Mouse (Mus musculus) heart, embryonic 14.5 days (tissue): Measurements from ENCODE around the gene Pax7. TPM values are rescaled to one million over a fixed set of nuclear protein-coding genes. Genes with fewer than 3 reads are reported as not detected.

Experiments
- ATAC-seq: fragments of 200-750 bp; cut with Nextera tagmentation; 2 replicates; pipeline ENCODE4 v1.8.0; 2017; ENCODE audit warnings: low read depth, moderate TSS enrichment; ENCODE audit not compliant: insufficient number of reproducible peaks, insufficient read depth, low FRiP score
- H3K27ac ChIP-seq, 2 experiments: fragments of 200-500 bp in 1 of 2; fragments of 300-500 bp in 1 of 2; sonication (generic) in 1 of 2; replicated peaks in 1 of 2; 2 replicates each; pipeline ENCODE4 v1.5.1; 2012 to 2014; ENCODE audit warnings: low read depth in 2 of 2, low read length in 2 of 2, control low read depth in 1 of 2, mild to moderate bottlenecking in 1 of 2, mixed read lengths in 1 of 2; ENCODE audit not compliant: control insufficient read depth in 1 of 2, insufficient read depth in 1 of 2
- H3K27me3 ChIP-seq: fragments of 300-500 bp; sonication (generic); 2 replicates; pipeline ENCODE4 v1.6.1; 2014; ENCODE audit warnings: mild to moderate bottlenecking, low read length, control low read depth; ENCODE audit not compliant: control insufficient read depth, insufficient read depth
- H3K36me3 ChIP-seq: fragments of 300-500 bp; sonication (generic); 2 replicates; pipeline ENCODE4 v1.6.1; 2014; ENCODE audit warnings: mild to moderate bottlenecking, control low read depth, low read length, mixed read lengths; ENCODE audit not compliant: control insufficient read depth, insufficient read depth
- H3K4me1 ChIP-seq, 2 experiments: fragments of 200-500 bp in 1 of 2; fragments of 300-500 bp in 1 of 2; sonication (generic) in 1 of 2; 2 replicates each; pipeline ENCODE4 v1.6.1; 2012 to 2014; ENCODE audit warnings: low read length in 2 of 2, control low read depth in 1 of 2, mixed read lengths in 1 of 2; ENCODE audit not compliant: control insufficient read depth in 2 of 2, insufficient read depth in 2 of 2
- H3K4me2 ChIP-seq: fragments of 300-500 bp; sonication (generic); 2 replicates; pipeline ENCODE4 v1.6.1; 2014; ENCODE audit warnings: mild to moderate bottlenecking, low read length
- H3K4me3 ChIP-seq, 2 experiments: fragments of 200-500 bp in 1 of 2; fragments of 300-500 bp in 1 of 2; sonication (generic) in 1 of 2; 2 replicates each; pipeline ENCODE4 v1.5.1; 2012 to 2014; ENCODE audit warnings: low read length in 2 of 2, mild to moderate bottlenecking in 2 of 2, control low read depth in 1 of 2, low read depth in 1 of 2, moderate library complexity in 1 of 2; ENCODE audit not compliant: control insufficient read depth in 1 of 2, insufficient read depth in 1 of 2
- H3K9ac ChIP-seq: fragments of 300-500 bp; sonication (generic); 2 replicates; pipeline ENCODE4 v1.6.1; 2014; ENCODE audit warnings: mild to moderate bottlenecking, low read length
- H3K9me3 ChIP-seq: fragments of 300-500 bp; sonication (generic); 2 replicates; pipeline ENCODE4 v1.6.1; 2016; ENCODE audit warnings: low read length, control low read depth; ENCODE audit not compliant: control insufficient read depth
- WGBS: fragments of 180-500 bp; shearing (Covaris S2); extraction: QIAGEN DNeasy Blood & Tissue Kit; methylation state at CpG from one replicate; pipeline ENCODE4 v1.1.7; 2014; 5-methylcytosine and 5-hydroxymethylcytosine counted together
- polyA plus RNA-seq: library from polyadenylated mRNA; unstranded; fragments of >200 nt; fragmentation: Nextera tagmentation; extraction: Ambion mirVana; gene quantifications from 2 replicates; pipeline ENCODE4 v1.2.1, GENCODE M21; 2014

Gene Pax7
- polyA plus RNA-seq, 1 experiment from 2014 or later = not detected

DNA sequence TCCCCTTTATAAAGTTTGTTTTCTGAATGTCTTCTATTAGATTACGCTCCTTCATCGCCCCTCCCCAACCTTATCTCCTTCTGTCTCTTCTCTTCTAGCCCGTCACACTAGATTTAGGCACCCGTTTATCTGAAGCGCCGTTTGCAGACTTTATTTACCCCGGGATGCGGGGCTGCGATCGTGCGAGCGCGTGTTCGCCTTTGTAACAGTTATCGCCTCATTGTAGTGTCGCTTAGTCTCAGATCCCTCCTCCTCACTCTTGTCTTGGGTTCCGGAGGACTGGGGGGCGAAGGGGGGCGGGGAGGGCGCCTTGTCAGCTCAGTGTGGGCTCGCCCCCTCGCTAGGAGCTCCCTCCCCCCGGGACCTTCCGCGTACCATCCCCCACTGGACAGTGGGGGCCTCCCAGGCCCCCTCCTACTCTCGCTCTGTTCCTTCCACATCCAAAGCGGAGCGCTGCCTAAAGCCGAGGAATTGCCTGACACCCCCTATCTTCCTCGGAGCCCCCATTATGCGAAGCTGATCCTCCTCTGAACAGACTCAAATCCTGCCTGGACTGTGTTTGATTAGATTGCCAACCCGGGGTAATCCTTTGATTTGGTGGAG, 9.4 kb downstream of the Pax7 start:
- ATAC-seq = no peak
- no peak overlapping the region for H3K9ac ChIP-seq
- no peak overlapping the region for H3K27ac ChIP-seq
- no peak overlapping the region for H3K4me2 ChIP-seq
- no peaks in the 10 kb centered on the region for H3K36me3 ChIP-seq
- H3K27me3 ChIP-seq = peaks cover 98% of the 10 kb centered on the region
- no peaks in the 10 kb centered on the region; a peak in 1 of 4 replicates for H3K4me1 ChIP-seq
- under 1% methylated on average over 32 of the region's 32 CpGs for WGBS
- H3K9me3 ChIP-seq = no peaks in the 10 kb centered on the region
- H3K4me3 ChIP-seq = peak overlapping the region in 1 of 2 experiments; percentile 6; a peak in 1 of 4 replicates

DNA sequence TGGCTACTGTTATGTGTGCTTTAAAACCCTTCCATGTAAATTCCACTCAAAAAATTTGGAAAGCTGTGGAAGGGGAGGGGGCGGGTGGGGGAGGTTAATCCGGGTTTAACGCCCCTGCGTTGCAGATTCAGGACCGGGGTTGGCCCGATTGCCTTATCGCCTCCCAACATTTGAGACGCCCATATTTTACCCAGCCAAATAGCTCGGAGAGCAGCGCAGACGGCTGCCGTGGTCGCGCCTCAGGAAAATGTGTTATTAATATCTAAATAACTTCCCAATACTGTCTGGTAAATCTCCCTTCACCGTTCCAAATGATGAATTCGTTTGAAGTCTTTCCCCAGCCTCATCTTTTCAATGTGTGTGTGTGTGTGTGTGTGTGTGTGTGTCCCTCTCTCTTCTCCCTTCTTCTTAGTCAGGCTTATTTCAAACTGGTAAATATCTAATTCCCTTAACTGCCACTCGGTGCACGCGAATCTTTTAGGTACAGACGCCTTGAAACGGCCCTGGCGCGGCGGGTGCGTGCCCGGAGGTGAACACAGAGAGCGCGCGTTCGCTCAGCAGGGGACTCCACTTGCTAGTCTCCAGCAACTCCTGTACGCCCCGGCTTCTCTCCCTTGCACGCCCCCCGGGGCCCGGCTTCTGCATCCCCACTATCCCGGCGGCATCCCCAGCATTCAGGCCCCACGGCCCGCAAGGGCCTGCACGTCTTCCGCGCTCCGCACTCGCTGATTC, 10.0 kb downstream of the Pax7 start:
- H3K27me3 ChIP-seq = peaks cover 97% of the 10 kb centered on the region
- no peaks in the 10 kb centered on the region for H3K9me3 ChIP-seq
- no peaks in the 10 kb centered on the region; a peak in 1 of 4 replicates for H3K4me1 ChIP-seq
- H3K36me3 ChIP-seq = no peaks in the 10 kb centered on the region
- under 1% methylated on average over 43 of the region's 44 CpGs for WGBS
- no peak overlapping the region for H3K4me2 ChIP-seq
- ATAC-seq = no peak
- no peak overlapping the region for H3K4me3 ChIP-seq
- H3K27ac ChIP-seq = no peak overlapping the region
- H3K9ac ChIP-seq = no peak overlapping the region

DNA sequence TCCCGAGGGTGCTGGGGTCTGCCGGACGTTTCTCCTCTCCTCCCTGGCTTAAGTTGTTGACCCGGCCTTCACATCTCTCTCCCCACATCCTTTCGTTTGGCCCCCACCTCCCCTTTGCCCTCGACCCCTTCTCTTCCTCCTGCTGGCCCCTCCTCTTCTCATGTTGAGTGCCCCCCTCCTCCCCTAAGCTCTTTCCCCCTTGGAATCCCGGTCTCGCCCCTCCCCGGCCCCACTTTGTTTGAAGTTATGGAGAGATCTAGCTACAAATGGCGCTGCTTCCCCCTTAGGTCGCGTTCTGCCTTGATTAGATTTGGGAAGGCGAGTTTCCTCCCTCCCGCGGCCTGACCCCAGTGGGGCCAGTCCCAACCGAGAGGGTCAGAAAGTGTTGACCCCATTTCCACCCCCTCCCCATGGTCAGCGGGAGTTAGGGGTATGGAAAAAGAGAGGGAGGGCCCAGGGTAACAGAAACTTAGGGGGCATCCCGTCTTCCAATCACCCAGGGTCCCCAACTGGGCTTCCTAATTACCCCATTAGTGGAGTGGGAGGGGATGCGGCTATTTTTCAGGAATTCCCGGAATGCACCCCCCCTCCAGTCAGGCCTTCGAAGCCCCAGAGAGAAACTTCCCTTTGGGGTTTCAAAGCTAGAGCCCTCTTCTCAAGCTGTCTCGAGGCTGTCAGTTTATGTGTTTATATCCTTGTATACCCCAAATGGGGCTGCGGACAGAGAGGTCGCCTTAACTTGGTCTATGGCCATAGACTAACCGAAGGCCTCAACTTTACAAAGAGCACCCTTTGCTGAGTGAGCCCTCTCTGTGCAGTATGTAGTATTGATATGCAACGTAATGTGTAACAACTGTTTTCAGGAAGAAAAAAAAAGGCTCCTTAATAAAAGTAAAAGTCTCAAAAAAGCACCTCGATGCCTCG, 10.9 kb downstream of the Pax7 start:
- Histone ChIP-seq H3K9me3 (no peaks in the 10 kb centered on the region), H3K4me2 (no peak overlapping the region), H3K27me3 (peaks cover 97% of the 10 kb centered on the region), H3K36me3 (no peaks in the 10 kb centered on the region), H3K4me3 (no peak overlapping the region), H3K27ac (no peak overlapping the region), H3K9ac (no peak overlapping the region), H3K4me1 (no peaks in the 10 kb centered on the region; a peak in 1 of 4 replicates)
- 1% methylated on average over 28 of the region's 28 CpGs for WGBS
- ATAC-seq = no peak

DNA sequence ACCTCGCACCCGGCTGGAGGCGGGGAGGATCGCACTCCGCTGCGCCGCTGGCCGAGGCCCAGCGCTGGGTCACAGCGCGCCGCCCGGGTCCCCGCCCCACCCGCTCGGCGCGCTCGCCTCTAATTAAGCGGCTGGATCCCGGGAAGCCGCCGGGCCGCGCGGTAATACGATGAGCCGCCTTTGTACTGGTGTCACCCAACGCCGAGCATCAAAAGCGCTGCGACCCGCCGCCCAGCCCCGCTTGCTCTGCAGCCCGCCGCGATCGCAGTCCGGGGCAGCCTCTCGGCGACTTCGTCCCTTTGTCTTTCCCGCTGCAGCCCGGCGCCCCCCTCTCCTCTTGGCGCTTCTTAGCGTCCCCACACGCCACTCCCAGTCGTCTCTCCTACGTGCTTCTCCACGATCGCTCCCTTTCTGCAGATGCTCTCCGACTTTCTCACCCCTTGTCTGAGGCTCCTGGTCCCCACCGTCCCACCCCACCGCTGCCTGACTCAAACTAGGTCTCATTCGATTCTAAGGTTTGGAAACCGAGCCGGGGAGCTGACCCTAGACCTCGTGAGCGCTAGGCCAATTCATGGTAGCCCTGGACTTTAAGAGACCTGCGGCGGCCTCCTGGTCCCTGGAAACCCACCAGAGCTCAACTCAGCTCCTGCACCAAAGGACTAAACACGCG, 11.7 kb downstream of the Pax7 start:
- no peak overlapping the region for H3K27ac ChIP-seq
- H3K4me3 ChIP-seq = peak overlapping the region; percentile 6 to 12; a peak in 2 of 4 replicates
- no peaks in the 10 kb centered on the region for H3K9me3 ChIP-seq
- no peak overlapping the region for H3K9ac ChIP-seq
- under 1% methylated on average over 63 of the region's 65 CpGs for WGBS
- ATAC-seq = no peak
- H3K4me1 ChIP-seq = no peaks in the 10 kb centered on the region; a peak in 1 of 4 replicates
- H3K27me3 ChIP-seq = peaks cover 97% of the 10 kb centered on the region
- H3K36me3 ChIP-seq = no peaks in the 10 kb centered on the region
- H3K4me2 ChIP-seq = peak overlapping the region; percentile 5; the same call in 1 of the 2 replicates

DNA sequence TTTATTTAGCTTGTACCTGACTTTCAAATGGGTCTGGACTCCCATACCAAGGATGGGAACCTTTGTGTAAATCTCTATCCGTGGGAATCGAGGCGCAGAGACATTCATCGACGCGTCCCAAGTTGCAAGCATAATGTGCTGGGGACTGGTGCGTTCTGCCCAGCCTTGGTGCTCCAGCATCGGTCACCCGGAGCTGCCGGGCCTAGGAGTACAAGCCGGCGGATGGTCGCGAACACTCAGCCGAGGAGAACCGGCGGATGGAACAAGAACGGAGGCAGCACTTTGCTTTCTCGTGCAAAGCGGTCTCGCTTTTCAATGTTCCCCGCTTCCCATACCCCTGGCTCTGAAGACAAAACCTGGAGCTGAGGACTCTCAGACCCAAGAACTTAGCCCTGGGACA, 12.3 kb downstream of the Pax7 start:
- no peak overlapping the region for H3K9ac ChIP-seq
- under 1% methylated on average over 22 of the region's 22 CpGs for WGBS
- H3K27me3 ChIP-seq = peaks cover 97% of the 10 kb centered on the region
- ATAC-seq = no peak
- peak overlapping the region in 1 of 2 experiments; percentile 12; a peak in 1 of 4 replicates for H3K4me3 ChIP-seq
- peak overlapping the region; percentile 5; the same call in 1 of the 2 replicates for H3K4me2 ChIP-seq
- H3K4me1 ChIP-seq = no peaks in the 10 kb centered on the region; a peak in 1 of 4 replicates
- H3K9me3 ChIP-seq = no peaks in the 10 kb centered on the region
- H3K36me3 ChIP-seq = no peaks in the 10 kb centered on the region
- H3K27ac ChIP-seq = no peak overlapping the region

DNA sequence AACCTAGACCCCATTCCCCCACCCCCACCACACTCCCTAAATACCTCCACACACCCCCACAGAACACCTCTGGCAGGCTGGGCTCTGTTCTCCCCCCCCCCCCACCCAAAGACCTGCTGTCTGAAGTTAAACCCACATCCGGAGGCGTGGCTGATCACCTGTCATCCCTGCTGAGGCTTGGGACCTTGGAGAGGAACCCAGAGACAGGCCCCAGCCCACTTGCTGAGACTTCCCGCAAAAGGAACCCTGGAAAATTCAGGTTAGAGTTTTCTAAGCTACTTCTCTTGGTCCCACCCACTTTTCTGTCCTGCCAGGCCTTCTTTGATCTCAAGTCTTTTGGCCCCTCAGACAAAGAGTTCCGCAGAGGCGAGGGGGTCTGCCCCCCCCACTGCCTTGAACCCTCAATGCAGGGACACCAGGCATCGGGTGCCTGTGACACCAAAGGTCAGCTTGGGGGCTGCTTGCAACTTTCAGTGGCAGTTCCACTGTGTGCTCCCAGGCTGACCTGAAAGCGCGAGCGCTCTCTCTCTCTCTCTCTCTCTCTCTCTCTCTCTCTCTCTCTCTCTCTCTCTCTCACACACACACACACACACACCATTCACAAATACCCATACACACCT, 13.8 kb downstream of the Pax7 start:
- no peaks in the 10 kb centered on the region for H3K36me3 ChIP-seq
- no peaks in the 10 kb centered on the region; a peak in 1 of 4 replicates for H3K4me1 ChIP-seq
- no peak for ATAC-seq
- 3% methylated on average over 9 of the region's 9 CpGs for WGBS
- H3K9ac ChIP-seq = no peak overlapping the region
- H3K27ac ChIP-seq = no peak overlapping the region
- peaks cover 95% of the 10 kb centered on the region for H3K27me3 ChIP-seq
- H3K4me2 ChIP-seq = no peak overlapping the region
- no peak overlapping the region for H3K4me3 ChIP-seq
- no peaks in the 10 kb centered on the region for H3K9me3 ChIP-seq
